ENCODE assay signal across 31 mouse cellular contexts in genomic region chr4:116857203-116857602, GRCm38 (mm10). TPM values are rescaled to one million over a fixed set of nuclear protein-coding genes. Genes with fewer than 3 reads are reported as not detected.
DNase-seq lines count a peak whose midpoint lies in the region; ATAC-seq and TF ChIP-seq lines count a peak whose summit lies in the region.
"Had no signal": no experiment of that assay in that cellular context is flagged by ENCODE, and none has a peak within 500 bp of the region (broad histone marks: within the 10 kb centered on the region; RNA-seq: fewer than 3 reads in every experiment).

No protein-coding gene starts in this region.

- H3K27ac ChIP-seq in forebrain, embryonic 13.5 days = no peak overlapping the region
- H3K27ac ChIP-seq in forebrain, embryonic 12.5 days = no peak overlapping the region
- H3K27ac ChIP-seq in hindbrain, postnatal 0 days = no peak overlapping the region
- no peak overlapping the region for H3K27ac ChIP-seq in hindbrain, embryonic 12.5 days
- H3K27ac ChIP-seq: embryonic facial prominence, embryonic 13.5 days; hindbrain, embryonic 14.5 days; kidney, embryonic 15.5 days; liver, embryonic 12.5 days; neural tube, embryonic 13.5 days had no signal

- DNase-seq in hindbrain, postnatal 0 days (ENCODE audit: low spot score) = peak; percentile 10
- DNase-seq in right cerebral cortex, postnatal 4 days = peak; percentile 3
- no peak for DNase-seq in right cerebral cortex, postnatal 14 days
- DNase-seq: adrenal gland, adult 2 months; adrenal gland, postnatal 36 days; cerebellum, adult 11 months; cerebellum, adult 9-11 months; embryo, embryonic 11 days; gastrocnemius, postnatal 14 days; heart, postnatal 36 days; kidney, adult 18-20 months; kidney, postnatal 25 days; layer of hippocampus, postnatal 36 days; left cerebral cortex, postnatal 4 days; liver, postnatal 0 days; lung, postnatal 36 days; spleen, adult 18-20 months; thymus, postnatal 14 days had no signal

- no peak for TF ChIP-seq CTCF in hindbrain, postnatal 0 days (IDR thresholded peaks at IDR 0.05; ENCODE audit: low read depth)

- no peak overlapping the region for H3K4me3 ChIP-seq in forebrain, embryonic 13.5 days
- no peak overlapping the region for H3K4me3 ChIP-seq in forebrain, embryonic 12.5 days (replicated peaks)
- no peak overlapping the region for H3K4me3 ChIP-seq in hindbrain, postnatal 0 days (ENCODE audit: low read length)
- H3K4me3 ChIP-seq in hindbrain, embryonic 12.5 days = no peak overlapping the region
- H3K4me3 ChIP-seq: embryonic facial prominence, embryonic 13.5 days; kidney, embryonic 15.5 days; liver, embryonic 12.5 days; neural tube, embryonic 13.5 days had no signal

- H3K9ac ChIP-seq in forebrain, embryonic 13.5 days = no peak overlapping the region
- H3K9ac ChIP-seq in forebrain, embryonic 12.5 days = no peak overlapping the region
- no peak overlapping the region for H3K9ac ChIP-seq in hindbrain, postnatal 0 days (replicated peaks; ENCODE audit: low read length)
- H3K9ac ChIP-seq in hindbrain, embryonic 12.5 days = no peak overlapping the region
- H3K9ac ChIP-seq: embryonic facial prominence, embryonic 13.5 days; hindbrain, embryonic 14.5 days; kidney, embryonic 15.5 days; liver, embryonic 12.5 days; liver, postnatal 0 days; neural tube, embryonic 13.5 days had no signal

- no peaks in the 10 kb centered on the region for H3K36me3 ChIP-seq in forebrain, embryonic 13.5 days (ENCODE audit: poor library complexity, severe bottlenecking)
- H3K36me3 ChIP-seq in forebrain, embryonic 12.5 days (replicated peaks) = no peaks in the 10 kb centered on the region
- H3K36me3 ChIP-seq in hindbrain, postnatal 0 days (ENCODE audit: insufficient read depth, low read length) = no peaks in the 10 kb centered on the region
- H3K36me3 ChIP-seq in hindbrain, embryonic 12.5 days = no peaks in the 10 kb centered on the region
- H3K36me3 ChIP-seq: embryonic facial prominence, embryonic 13.5 days; kidney, embryonic 15.5 days; liver, embryonic 12.5 days; neural tube, embryonic 13.5 days had no signal

- ATAC-seq in forebrain, embryonic 13.5 days = peak; percentile 68; the same call in 1 of the 2 replicates
- no peak for ATAC-seq in forebrain, embryonic 12.5 days (ENCODE audit: low FRiP score)
- no peak for ATAC-seq in hindbrain, postnatal 0 days
- ATAC-seq in hindbrain, embryonic 12.5 days (ENCODE audit: low FRiP score) = no peak
- no peak for ATAC-seq in erythroid progenitor cell, adult 5-6 weeks (replicated peaks; ENCODE audit: low FRiP score, poor library complexity, severe bottlenecking)
- ATAC-seq: activated CD4-positive, CD25-positive, alpha-beta regulatory T cell, adult 4 months; liver, embryonic 12.5 days; liver, postnatal 0 days had no signal

- no peak overlapping the region for H3K4me2 ChIP-seq in forebrain, embryonic 13.5 days
- H3K4me2 ChIP-seq in forebrain, embryonic 12.5 days = no peak overlapping the region
- H3K4me2 ChIP-seq in hindbrain, postnatal 0 days (ENCODE audit: low read depth, low read length) = no peak overlapping the region
- H3K4me2 ChIP-seq in hindbrain, embryonic 12.5 days (replicated peaks) = no peak overlapping the region
- H3K4me2 ChIP-seq: embryonic facial prominence, embryonic 13.5 days; heart, embryonic 11.5 days; hindbrain, embryonic 14.5 days; kidney, embryonic 15.5 days; liver, embryonic 12.5 days; neural tube, embryonic 13.5 days had no signal

- no peaks in the 10 kb centered on the region for H3K27me3 ChIP-seq in forebrain, embryonic 13.5 days
- H3K27me3 ChIP-seq in forebrain, embryonic 12.5 days = no peaks in the 10 kb centered on the region; the same call in 1 of the 2 replicates
- no peaks in the 10 kb centered on the region for H3K27me3 ChIP-seq in hindbrain, postnatal 0 days (ENCODE audit: insufficient read depth, low read length)
- H3K27me3 ChIP-seq in hindbrain, embryonic 12.5 days = no peaks in the 10 kb centered on the region
- H3K27me3 ChIP-seq: embryonic facial prominence, embryonic 13.5 days; kidney, embryonic 15.5 days; neural tube, embryonic 13.5 days had no signal

- 40% methylated on average over 10 of the region's 10 CpGs for WGBS in forebrain, embryonic 13.5 days
- WGBS in forebrain, embryonic 12.5 days = 49% methylated on average over 10 of the region's 10 CpGs
- WGBS in hindbrain, postnatal 0 days = 39% methylated on average over 10 of the region's 10 CpGs
- 60% methylated on average over 10 of the region's 10 CpGs for WGBS in hindbrain, embryonic 12.5 days

- peaks cover 11% of the 10 kb centered on the region for H3K4me1 ChIP-seq in forebrain, embryonic 13.5 days
- H3K4me1 ChIP-seq in forebrain, embryonic 12.5 days = peaks cover 11% of the 10 kb centered on the region
- H3K4me1 ChIP-seq in hindbrain, postnatal 0 days (ENCODE audit: insufficient read depth, low read length) = no peaks in the 10 kb centered on the region; the same call in 1 of the 2 replicates
- H3K4me1 ChIP-seq in hindbrain, embryonic 12.5 days = peaks cover 16% of the 10 kb centered on the region
- H3K4me1 ChIP-seq: embryonic facial prominence, embryonic 13.5 days; kidney, embryonic 15.5 days; liver, embryonic 12.5 days had no signal

- no peaks in the 10 kb centered on the region for H3K9me3 ChIP-seq in forebrain, embryonic 13.5 days (replicated peaks)
- H3K9me3 ChIP-seq in forebrain, embryonic 12.5 days = no peaks in the 10 kb centered on the region
- H3K9me3 ChIP-seq in hindbrain, postnatal 0 days (ENCODE audit: low read length) = no peaks in the 10 kb centered on the region
- no peaks in the 10 kb centered on the region for H3K9me3 ChIP-seq in hindbrain, embryonic 12.5 days (replicated peaks)
- H3K9me3 ChIP-seq: embryonic facial prominence, embryonic 13.5 days; kidney, embryonic 15.5 days; liver, embryonic 12.5 days; neural tube, embryonic 13.5 days had no signal

RNA-seq across cellular contexts. Expression of gene Zswim5, which starts 20.0 kb away (rescaled TPM):
- polyA plus RNA-seq in forebrain, embryonic 13.5 days (2015; fragmentation: Nextera tagmentation; extraction: Ambion mirVana) = 12.8 TPM in 2 replicates
- 12.0 and 13.3 TPM in 2 replicates for polyA plus RNA-seq in forebrain, embryonic 12.5 days (2016; fragmentation: Nextera tagmentation; extraction: Ambion mirVana)
- total RNA-seq in hindbrain, postnatal 0 days (2014; rRNA removed) = 21.3 and 25.8 TPM in 2 replicates
- 2.3 and 2.4 TPM in 2 replicates for polyA plus RNA-seq in hindbrain, postnatal 0 days (2015; fragmentation: Nextera tagmentation; extraction: Ambion mirVana)
- polyA plus RNA-seq in hindbrain, embryonic 12.5 days (2016; fragmentation: Nextera tagmentation; extraction: Ambion mirVana) = 7.4 and 8.5 TPM in 2 replicates
- not detected in 2 replicates for total RNA-seq in erythroid progenitor cell, adult 5-6 weeks (2015; ENCODE audit: low replicate concordance)
- not detected in 2 replicates for total RNA-seq in erythroid progenitor cell, adult 5-6 weeks (2017; ENCODE audit: low replicate concordance)
- total RNA-seq: granulocyte monocyte progenitor cell, adult 5-6 weeks had no signal
- polyA plus RNA-seq: activated CD4-positive, CD25-positive, alpha-beta regulatory T cell, adult 4 months had no signal

RNA-seq across cellular contexts. Expression of gene Hpdl, which starts 35.7 kb away (rescaled TPM):
- polyA plus RNA-seq in forebrain, embryonic 13.5 days (2015; fragmentation: Nextera tagmentation; extraction: Ambion mirVana) = 0.85 and 0.94 TPM in 2 replicates
- polyA plus RNA-seq in forebrain, embryonic 12.5 days (2016; fragmentation: Nextera tagmentation; extraction: Ambion mirVana) = 0.96 and 1.6 TPM in 2 replicates
- 4.1 and 4.9 TPM in 2 replicates for total RNA-seq in hindbrain, postnatal 0 days (2014; rRNA removed)
- 1.6 and 2.0 TPM in 2 replicates for polyA plus RNA-seq in hindbrain, postnatal 0 days (2015; fragmentation: Nextera tagmentation; extraction: Ambion mirVana)
- 1.5 and 1.7 TPM in 2 replicates for polyA plus RNA-seq in hindbrain, embryonic 12.5 days (2016; fragmentation: Nextera tagmentation; extraction: Ambion mirVana)
- total RNA-seq in erythroid progenitor cell, adult 5-6 weeks (2015; ENCODE audit: low replicate concordance) = not detected in 2 replicates
- not detected in 2 replicates for total RNA-seq in erythroid progenitor cell, adult 5-6 weeks (2017; ENCODE audit: low replicate concordance)
- total RNA-seq: megakaryocyte, adult 5-6 weeks had no signal

RNA-seq across cellular contexts. Expression of gene Mutyh, which starts 49.7 kb away (rescaled TPM):
- polyA plus RNA-seq in forebrain, embryonic 13.5 days (2015; fragmentation: Nextera tagmentation; extraction: Ambion mirVana) = 14.8 and 16.6 TPM in 2 replicates
- polyA plus RNA-seq in forebrain, embryonic 12.5 days (2016; fragmentation: Nextera tagmentation; extraction: Ambion mirVana) = 17.7 and 20.5 TPM in 2 replicates
- 4.8 and 12.5 TPM in 2 replicates for total RNA-seq in hindbrain, postnatal 0 days (2014; rRNA removed)
- 5.6 and 6.6 TPM in 2 replicates for polyA plus RNA-seq in hindbrain, postnatal 0 days (2015; fragmentation: Nextera tagmentation; extraction: Ambion mirVana)
- 11.5 and 15.1 TPM in 2 replicates for polyA plus RNA-seq in hindbrain, embryonic 12.5 days (2016; fragmentation: Nextera tagmentation; extraction: Ambion mirVana)
- total RNA-seq in erythroid progenitor cell, adult 5-6 weeks (2015; ENCODE audit: low replicate concordance) = 0.84 and 9.4 TPM in 2 replicates
- total RNA-seq in erythroid progenitor cell, adult 5-6 weeks (2017; ENCODE audit: low replicate concordance) = 1.2 TPM in 1 of 2 replicates, not detected in the other

RNA-seq across cellular contexts. Expression of gene Toe1, which starts 49.8 kb away (rescaled TPM):
- polyA plus RNA-seq in forebrain, embryonic 13.5 days (2015; fragmentation: Nextera tagmentation; extraction: Ambion mirVana) = 31.7 and 32.6 TPM in 2 replicates
- polyA plus RNA-seq in forebrain, embryonic 12.5 days (2016; fragmentation: Nextera tagmentation; extraction: Ambion mirVana) = 32.0 and 34.1 TPM in 2 replicates
- total RNA-seq in hindbrain, postnatal 0 days (2014; rRNA removed) = 40.0 and 43.2 TPM in 2 replicates
- 21.4 and 22.7 TPM in 2 replicates for polyA plus RNA-seq in hindbrain, postnatal 0 days (2015; fragmentation: Nextera tagmentation; extraction: Ambion mirVana)
- polyA plus RNA-seq in hindbrain, embryonic 12.5 days (2016; fragmentation: Nextera tagmentation; extraction: Ambion mirVana) = 32.1 and 32.4 TPM in 2 replicates
- 4.6 and 6.8 TPM in 2 replicates for total RNA-seq in erythroid progenitor cell, adult 5-6 weeks (2015; ENCODE audit: low replicate concordance)
- total RNA-seq in erythroid progenitor cell, adult 5-6 weeks (2017; ENCODE audit: low replicate concordance) = 4.1 and 27.0 TPM in 2 replicates
